Comparison of ENCODE assay signal across 9 mouse cellular contexts in genomic region chr2:31172001-31172400, GRCm38 (mm10). TPM values are rescaled to one million over a fixed set of nuclear protein-coding genes. Genes with fewer than 3 reads are reported as not detected.
DNase-seq lines count a peak whose midpoint lies in the region; ATAC-seq and TF ChIP-seq lines count a peak whose summit lies in the region.
"Had no signal": no experiment of that assay in that cellular context is flagged by ENCODE, and none has a peak within 500 bp of the region (broad histone marks: within the 10 kb centered on the region; RNA-seq: fewer than 3 reads in every experiment).

No protein-coding gene starts in this region.

- no peak overlapping the region for H3K4me3 ChIP-seq in kidney, embryonic 15.5 days (replicated peaks)
- no peak overlapping the region for H3K4me3 ChIP-seq in macrophage (ENCODE audit: inconsistent target)

- no peak for ATAC-seq in kidney, embryonic 15.5 days (replicated peaks; ENCODE audit: low FRiP score)
- no peak; the same call in 1 of the 2 replicates for ATAC-seq in frontal cortex, adult (ENCODE audit: low TSS enrichment)

- H3K79me2 ChIP-seq in macrophage (ENCODE audit: inconsistent target), result peaks cover 33% of the 10 kb centered on the region

- 79% methylated on average over 5 of the region's 5 CpGs for WGBS in kidney, embryonic 15.5 days
- WGBS in macrophage (ENCODE audit: missing documents), result 2% methylated on average over 5 of the region's 5 CpGs

- no peaks in the 10 kb centered on the region for H3K9me3 ChIP-seq in kidney, embryonic 15.5 days (replicated peaks)
- H3K9me3 ChIP-seq: G1E had no signal

- peak overlapping the region; percentile 84 for H3K27ac ChIP-seq in kidney, embryonic 15.5 days
- H3K27ac ChIP-seq in macrophage, result peak overlapping the region; percentile 99

- TF ChIP-seq CTCF in brain, embryonic 14.5 days (IDR thresholded peaks at IDR 0.05; ENCODE audit: borderline replicate concordance, extremely low read depth, insufficient read depth, insufficient read length), result no peak

- no peak for DNase-seq in kidney, adult 9 months
- DNase-seq in brain, embryonic 14.5 days (ENCODE audit: low read depth), result peak; percentile 10
- peak; percentile 79 for DNase-seq in induced T-regulatory cell, adult 2 months (ENCODE audit: low read depth)
- DNase-seq in urinary bladder, postnatal 14 days (ENCODE audit: low spot score), result no peak
- no peak for DNase-seq in urinary bladder, postnatal 36 days (ENCODE audit: low spot score in 2 of 2)

- no peak overlapping the region for H3K9ac ChIP-seq in kidney, embryonic 15.5 days

- peaks cover 8% of the 10 kb centered on the region; the same call in 1 of the 2 replicates for H3K4me1 ChIP-seq in kidney, embryonic 15.5 days

- H3K27me3 ChIP-seq in kidney, embryonic 15.5 days, result no peaks in the 10 kb centered on the region

- no peak overlapping the region for H3K4me2 ChIP-seq in kidney, embryonic 15.5 days

- H3K36me3 ChIP-seq in kidney, embryonic 15.5 days, result peaks cover 97% of the 10 kb centered on the region
- H3K36me3 ChIP-seq in macrophage (ENCODE audit: inconsistent target), result peaks cover 56% of the 10 kb centered on the region

- TF ChIP-seq POLR2A in brain, embryonic 14.5 days (IDR thresholded peaks at IDR 0.05; ENCODE audit: borderline replicate concordance, extremely low read depth, insufficient read depth, insufficient read length, poor library complexity, severe bottlenecking), result no peak

RNA-seq across cellular contexts. Expression of gene Gpr107, which starts 19.9 kb away (rescaled TPM):
- 37.0 and 37.9 TPM in 2 replicates for polyA plus RNA-seq in kidney, embryonic 15.5 days (2015; fragmentation: Nextera tagmentation; extraction: Ambion mirVana)
- polyA plus RNA-seq in brain, embryonic 14.5 days (2012; rRNA removed), result 34.1 and 35.3 TPM in 2 replicates
- total RNA-seq in macrophage (2018; cell fraction: chromatin; rRNA removed), result 100 to 1,000 TPM; 139 to 319 (median 251) TPM
- total RNA-seq in macrophage (2018; cell fraction: cytosol; rRNA removed), result 10 to 100 TPM; 30.7 to 54.7 (median 44.4) TPM
- 100 to 1,000 TPM in 15 of 26 experiments, 10 to 100 TPM in 11; 80.4 to 185 (median 108) TPM for total RNA-seq in macrophage (2018; cell fraction: nucleus; rRNA removed)
- polyA plus RNA-seq in macrophage (2018), result 44.0 to 60.9 TPM (median 45.0 TPM) in 3 replicates

RNA-seq across cellular contexts. Expression of gene Fnbp1, which starts 30.2 kb away (rescaled TPM):
- polyA plus RNA-seq in kidney, embryonic 15.5 days (2015; fragmentation: Nextera tagmentation; extraction: Ambion mirVana), result 19.1 and 22.4 TPM in 2 replicates
- polyA plus RNA-seq in brain, embryonic 14.5 days (2012; rRNA removed), result 34.1 and 46.3 TPM in 2 replicates
- total RNA-seq in macrophage (2018; cell fraction: chromatin; rRNA removed), result 100 to 1,000 TPM; 230 to 652 (median 349) TPM
- total RNA-seq in macrophage (2018; cell fraction: cytosol; rRNA removed), result 10 to 100 TPM; 45.7 to 98.1 (median 65.6) TPM
- total RNA-seq in macrophage (2018; cell fraction: nucleus; rRNA removed), result 100 to 1,000 TPM; 117 to 400 (median 216) TPM
- 77.2 to 118 TPM (median 110 TPM) in 3 replicates for polyA plus RNA-seq in macrophage (2018)

Comparison
In these comparisons a context has a peak if more than half of its experiments do, and no peak if none do; other contexts are left out.
1. DNase-seq: peak in brain, embryonic 14.5 days (single experiment) and induced T-regulatory cell, adult 2 months (single experiment); none in kidney, adult 9 months (single experiment), urinary bladder, postnatal 14 days (single experiment) and urinary bladder, postnatal 36 days (0 of 2).